Mouse (Mus musculus) heart, embryonic 15.5 days (tissue): ENCODE results near the gene Spata32. TPM values are rescaled to one million over a fixed set of nuclear protein-coding genes. Genes with fewer than 3 reads are reported as not detected.

ENCODE experiments used
- ATAC-seq: fragments of 200-750 bp; cut with Nextera tagmentation; replicated peaks from 2 replicates; pipeline ENCODE4 v1.8.0; 2017; ENCODE audit warnings: low read depth, moderate TSS enrichment; ENCODE audit not compliant: insufficient number of reproducible peaks, insufficient read depth, low FRiP score
- H3K27ac ChIP-seq: fragments of 300-500 bp; sonication (generic); 2 replicates; pipeline ENCODE4 v1.5.1; 2015; ENCODE audit warnings: mild to moderate bottlenecking, inconsistent platforms
- H3K27me3 ChIP-seq: fragments of 300-500 bp; sonication (generic); 2 replicates; pipeline ENCODE4 v1.6.1; 2015; ENCODE audit warnings: inconsistent platforms
- H3K36me3 ChIP-seq: fragments of 300-500 bp; sonication (generic); 2 replicates; pipeline ENCODE4 v1.6.1; 2015; ENCODE audit warnings: mild to moderate bottlenecking, inconsistent platforms
- H3K4me1 ChIP-seq: fragments of 300-500 bp; sonication (generic); replicated peaks from 2 replicates; pipeline ENCODE4 v1.6.1; 2015; ENCODE audit warnings: inconsistent platforms
- H3K4me2 ChIP-seq: fragments of 300-500 bp; sonication (generic); 2 replicates; pipeline ENCODE4 v1.6.1; 2015; ENCODE audit warnings: inconsistent platforms, mild to moderate bottlenecking, moderate library complexity
- H3K4me3 ChIP-seq: fragments of 300-500 bp; sonication (generic); 2 replicates; pipeline ENCODE4 v1.5.1; 2015; ENCODE audit warnings: mild to moderate bottlenecking, inconsistent platforms
- H3K9ac ChIP-seq: fragments of 300-500 bp; sonication (generic); 2 replicates; pipeline ENCODE4 v1.6.1; 2015; ENCODE audit warnings: mild to moderate bottlenecking, inconsistent platforms
- H3K9me3 ChIP-seq: fragments of 300-500 bp; sonication (generic); replicated peaks from 2 replicates; pipeline ENCODE4 v1.6.1; 2016; ENCODE audit warnings: inconsistent platforms
- WGBS: fragments of 180-500 bp; shearing (Covaris S2); methylation state at CpG from one replicate; pipeline ENCODE4 v1.1.7; 2015; ENCODE audit warnings: mixed read lengths; 5-methylcytosine and 5-hydroxymethylcytosine counted together
- polyA plus RNA-seq: library from polyadenylated mRNA; unstranded; fragments of >200 nt; fragmentation: Nextera tagmentation; extraction: Ambion mirVana; gene quantifications from 2 replicates; pipeline ENCODE4 v1.2.1, GENCODE M21; 2015

Gene Spata32
- polyA plus RNA-seq, 1 experiment from 2014 or later, result not detected

GRCm38 (mm10) chr11:103173041-103173770 lies 45.0 kb downstream of the Spata32 start:
- no peak overlapping the region for H3K9ac ChIP-seq
- WGBS, result 84% methylated on average over 7 of the region's 7 CpGs
- H3K27ac ChIP-seq, result no peak overlapping the region
- H3K27me3 ChIP-seq, result peaks cover 31% of the 10 kb centered on the region
- H3K4me1 ChIP-seq, result peaks cover 46% of the 10 kb centered on the region
- no peaks in the 10 kb centered on the region for H3K36me3 ChIP-seq
- no peaks in the 10 kb centered on the region for H3K9me3 ChIP-seq
- H3K4me2 ChIP-seq, result peak overlapping the region; percentile 96; the same call in 1 of the 2 replicates
- no peak overlapping the region for H3K4me3 ChIP-seq
- no peak for ATAC-seq

- peak overlapping the region; percentile 65; the same call in 1 of the 2 replicates for H3K4me3 ChIP-seq
- peaks cover 31% of the 10 kb centered on the region for H3K27me3 ChIP-seq
- 56% methylated on average over 6 of the region's 6 CpGs for WGBS
- peaks cover 40% of the 10 kb centered on the region for H3K4me1 ChIP-seq
- no peak overlapping the region; the same call in 1 of the 2 replicates for H3K27ac ChIP-seq
- no peaks in the 10 kb centered on the region for H3K36me3 ChIP-seq
- ATAC-seq, result no peak
- no peaks in the 10 kb centered on the region for H3K9me3 ChIP-seq
- peak overlapping the region; percentile 96 for H3K4me2 ChIP-seq
- H3K9ac ChIP-seq, result no peak overlapping the region
Observed at GRCm38 (mm10) chr11:103172392-103173040, 45.7 kb downstream of the Spata32 start.

GRCm38 (mm10) chr11:103171703-103172391 lies 46.4 kb downstream of the Spata32 start:
- no peak for ATAC-seq
- H3K36me3 ChIP-seq, result no peaks in the 10 kb centered on the region
- H3K4me3 ChIP-seq, result peak overlapping the region; percentile 65
- H3K4me1 ChIP-seq, result peaks cover 33% of the 10 kb centered on the region
- H3K9ac ChIP-seq, result peak overlapping the region; percentile 72; the same call in 1 of the 2 replicates
- WGBS, result 46% methylated on average over 9 of the region's 9 CpGs
- H3K27me3 ChIP-seq, result peaks cover 31% of the 10 kb centered on the region
- H3K4me2 ChIP-seq, result peak overlapping the region; percentile 96
- H3K9me3 ChIP-seq, result no peaks in the 10 kb centered on the region
- H3K27ac ChIP-seq, result no peak overlapping the region; the same call in 1 of the 2 replicates

- Histone ChIP-seq H3K4me3 (peak overlapping the region; percentile 65), H3K27me3 (peaks cover 31% of the 10 kb centered on the region), H3K9ac (peak overlapping the region; percentile 72), H3K9me3 (no peaks in the 10 kb centered on the region), H3K4me2 (peak overlapping the region; percentile 96), H3K4me1 (peaks cover 28% of the 10 kb centered on the region), H3K27ac (peak overlapping the region; percentile 39; the same call in 1 of the 2 replicates), H3K36me3 (no peaks in the 10 kb centered on the region)
- WGBS, result 3% methylated on average over 23 of the region's 23 CpGs
- no peak for ATAC-seq
Observed at GRCm38 (mm10) chr11:103171286-103171620, 47.0 kb downstream of the Spata32 start.

GRCm38 (mm10) chr11:103170494-103171285 lies 47.5 kb downstream of the Spata32 start, which contains the start of gene Fmnl1:
Fmnl1 (plus strand) TSS chr11:103171107.
- no peak for ATAC-seq
- Histone ChIP-seq H3K9ac (peak within 1 kb of the TSS; percentile 72), H3K4me3 (peak within 1 kb of the TSS; percentile 65), H3K9me3 (no peaks in the 10 kb centered on the region), H3K27me3 (peaks cover 31% of the 10 kb centered on the region), H3K4me2 (peak within 1 kb of the TSS; percentile 96), H3K36me3 (no peaks in the 10 kb centered on the region), H3K27ac (peak within 1 kb of the TSS; percentile 39; the same call in 1 of the 2 replicates), H3K4me1 (peaks cover 28% of the 10 kb centered on the region)
- 2% methylated on average over 59 of the region's 84 CpGs for WGBS

GRCm38 (mm10) chr11:103170111-103170493 lies 48.1 kb downstream of the Spata32 start:
- ATAC-seq, result no peak
- peaks cover 31% of the 10 kb centered on the region for H3K27me3 ChIP-seq
- H3K4me3 ChIP-seq, result peak overlapping the region; percentile 65
- H3K9me3 ChIP-seq, result no peaks in the 10 kb centered on the region
- no peaks in the 10 kb centered on the region for H3K36me3 ChIP-seq
- 56% methylated on average over 3 of the region's 3 CpGs for WGBS
- H3K27ac ChIP-seq, result no peak overlapping the region
- peaks cover 27% of the 10 kb centered on the region for H3K4me1 ChIP-seq
- H3K9ac ChIP-seq, result no peak overlapping the region
- peak overlapping the region; percentile 96 for H3K4me2 ChIP-seq

- Histone ChIP-seq H3K9ac (no peak overlapping the region), H3K36me3 (no peaks in the 10 kb centered on the region), H3K4me2 (0 out of 2 replicates have a peak overlapping the region, but pooled peaks have one; percentile 96), H3K27ac (no peak overlapping the region), H3K9me3 (no peaks in the 10 kb centered on the region), H3K27me3 (peaks cover 31% of the 10 kb centered on the region), H3K4me3 (no peak overlapping the region), H3K4me1 (peaks cover 23% of the 10 kb centered on the region)
- ATAC-seq, result no peak
- WGBS, result 90% methylated on average over 5 of the region's 5 CpGs
Observed at GRCm38 (mm10) chr11:103169664-103170063, 48.6 kb downstream of the Spata32 start.

- H3K4me3 ChIP-seq, result no peak overlapping the region
- no peak overlapping the region for H3K9ac ChIP-seq
- WGBS, result 24% methylated on average over 9 of the region's 9 CpGs
- no peak overlapping the region for H3K4me2 ChIP-seq
- no peaks in the 10 kb centered on the region for H3K36me3 ChIP-seq
- peaks cover 24% of the 10 kb centered on the region for H3K4me1 ChIP-seq
- no peaks in the 10 kb centered on the region for H3K9me3 ChIP-seq
- peaks cover 31% of the 10 kb centered on the region for H3K27me3 ChIP-seq
- no peak overlapping the region for H3K27ac ChIP-seq
- no peak for ATAC-seq
Observed at GRCm38 (mm10) chr11:103168690-103169390, 49.4 kb downstream of the Spata32 start.

- no peak overlapping the region for H3K4me3 ChIP-seq
- no peak for ATAC-seq
- no peak overlapping the region for H3K27ac ChIP-seq
- H3K9me3 ChIP-seq, result no peaks in the 10 kb centered on the region
- H3K4me1 ChIP-seq, result peaks cover 6% of the 10 kb centered on the region
- H3K4me2 ChIP-seq, result peak overlapping the region; percentile 34
- WGBS, result 21% methylated on average over 10 of the region's 10 CpGs
- H3K27me3 ChIP-seq, result peaks cover 6% of the 10 kb centered on the region
- no peaks in the 10 kb centered on the region for H3K36me3 ChIP-seq
- H3K9ac ChIP-seq, result no peak overlapping the region
Observed at GRCm38 (mm10) chr11:103164391-103164790, 53.8 kb downstream of the Spata32 start.

GRCm38 (mm10) chr11:103162132-103162531 lies 56.1 kb downstream of the Spata32 start:
- WGBS, result 90% methylated on average over 5 of the region's 5 CpGs
- peaks cover 16% of the 10 kb centered on the region for H3K4me1 ChIP-seq
- no peak for ATAC-seq
- no peak overlapping the region for H3K27ac ChIP-seq
- no peaks in the 10 kb centered on the region for H3K36me3 ChIP-seq
- no peak overlapping the region for H3K9ac ChIP-seq
- no peaks in the 10 kb centered on the region for H3K27me3 ChIP-seq
- H3K4me3 ChIP-seq, result no peak overlapping the region
- H3K9me3 ChIP-seq, result no peaks in the 10 kb centered on the region
- no peak overlapping the region for H3K4me2 ChIP-seq
